Mouse (Mus musculus) small intestine, adult 2 months (tissue): ENCODE results near the gene Fam53b.

Source experiments
- CTCF ChIP-seq: fragments of 200-500 bp; IDR thresholded peaks from 2 replicates; pipeline ENCODE4 v1.5.1; 2012; ENCODE audit warnings: low read depth, mild to moderate bottlenecking, control low read depth, inconsistent platforms, low read length, moderate library complexity, mixed read lengths; ENCODE audit not compliant: insufficient replicate concordance, insufficient read length; ENCODE audit errors: extremely low read depth
- POLR2A ChIP-seq: fragments of 200-500 bp; IDR thresholded peaks from 2 replicates; pipeline ENCODE4 v1.6.1; 2012; ENCODE audit warnings: low read depth, mild to moderate bottlenecking, control low read depth, inconsistent platforms, low read length, moderate library complexity

DNA sequence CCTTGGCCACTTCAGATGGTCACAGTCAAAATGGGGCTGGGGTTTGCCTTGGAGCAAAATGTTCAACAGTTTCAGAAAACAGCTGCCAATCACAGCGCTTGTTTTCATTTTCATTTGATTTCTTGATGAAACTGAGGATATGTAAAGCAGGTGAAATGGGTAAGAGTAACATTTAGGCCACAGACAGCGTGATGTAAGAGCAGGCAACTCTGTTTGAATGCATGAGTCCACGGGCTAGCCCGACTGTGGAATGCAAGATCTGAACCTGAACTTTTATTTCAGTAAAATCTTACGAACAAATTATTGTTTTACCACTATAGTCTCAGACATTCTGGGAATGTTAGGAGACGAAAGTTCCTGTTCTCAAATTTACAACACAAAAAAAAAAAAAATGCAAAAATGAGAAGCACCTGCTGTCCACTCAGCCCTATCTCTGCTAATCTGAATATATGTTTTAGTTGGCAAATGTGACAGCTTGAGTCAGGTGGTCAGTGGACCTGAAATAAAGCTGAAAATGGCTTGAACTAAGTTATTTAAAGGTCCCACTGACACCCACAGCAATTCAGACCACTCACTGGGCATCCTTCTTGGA, 53.0 kb downstream of the Fam53b start:
- no peak for TF ChIP-seq POLR2A
- TF ChIP-seq CTCF = no peak
